Mouse (Mus musculus) erythroblast, adult 5-6 weeks (primary cell): ENCODE results near the gene Adam1b. TPM values are rescaled to one million over a fixed set of nuclear protein-coding genes. Genes with fewer than 3 reads are reported as not detected.

Experiments used
- ATAC-seq: replicated peaks from 2 replicates; pipeline ENCODE4 v1.8.0; 2016; ENCODE audit warnings: moderate number of reproducible peaks, mild to moderate bottlenecking, moderate TSS enrichment, inconsistent platforms; ENCODE audit not compliant: poor library complexity, low FRiP score, severe bottlenecking
- total RNA-seq, 2 experiments: library from RNA; stranded (forward) in 1 of 2; stranded (reverse) in 1 of 2; fragments of 150-400 nt in 1 of 2; fragments of 200-764, 138-1000 nt in 1 of 2; gene quantifications; 2 replicates each; pipeline versions ENCODE4 v1.2.3 to v1.2.4; 2015 to 2017; ENCODE audit warnings: low replicate concordance in 2 of 2

Adam1b gene
- not detected in 2 replicates for total RNA-seq (2015; ENCODE audit: low replicate concordance)
- not detected in 2 replicates for total RNA-seq (2017; ENCODE audit: low replicate concordance)

DNA sequence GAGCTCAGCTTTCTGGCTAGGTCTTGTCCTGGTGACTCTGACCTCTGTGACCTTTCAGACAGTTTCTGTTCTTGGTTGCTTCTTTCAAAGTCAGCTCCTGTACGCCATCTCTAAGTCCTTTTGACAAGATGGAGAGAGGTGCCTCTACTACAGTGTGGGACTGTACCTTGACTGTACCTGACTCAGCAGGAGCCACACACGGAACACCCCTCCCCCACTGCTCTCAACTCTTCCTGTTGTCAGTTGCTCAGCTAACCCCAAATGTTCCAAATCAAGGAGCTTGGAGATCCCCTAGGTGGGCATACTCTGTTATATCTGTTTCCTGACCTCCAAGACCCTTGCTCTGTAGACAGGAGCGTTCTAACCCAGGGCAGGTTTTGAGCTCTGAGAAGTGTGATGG, at the start of gene Adam1b:
Gene Adam1b (minus strand): TSS at position 205 of the 400 bp plus-strand sequence.
- no peak for ATAC-seq

DNA sequence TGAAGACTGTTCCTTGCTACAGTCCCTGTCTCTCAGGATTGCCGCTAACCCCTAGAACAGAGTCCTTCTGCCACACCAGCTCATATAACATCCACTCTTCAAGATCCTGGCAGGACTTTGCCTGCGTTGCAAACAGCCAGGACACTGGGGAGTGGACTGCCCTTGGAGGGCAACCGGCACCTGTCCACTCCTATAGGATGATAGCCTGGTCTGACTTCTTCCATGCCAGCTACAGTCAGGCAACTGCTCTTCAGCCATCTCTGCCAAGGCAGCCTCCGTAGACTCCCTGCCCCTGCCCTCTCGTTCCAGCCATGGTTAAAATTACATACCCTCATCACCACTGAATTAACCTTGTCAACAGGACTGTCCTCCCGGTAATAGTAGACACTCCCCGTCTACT, 46.0 kb upstream of the Adam1b start:
- no peak for ATAC-seq

DNA sequence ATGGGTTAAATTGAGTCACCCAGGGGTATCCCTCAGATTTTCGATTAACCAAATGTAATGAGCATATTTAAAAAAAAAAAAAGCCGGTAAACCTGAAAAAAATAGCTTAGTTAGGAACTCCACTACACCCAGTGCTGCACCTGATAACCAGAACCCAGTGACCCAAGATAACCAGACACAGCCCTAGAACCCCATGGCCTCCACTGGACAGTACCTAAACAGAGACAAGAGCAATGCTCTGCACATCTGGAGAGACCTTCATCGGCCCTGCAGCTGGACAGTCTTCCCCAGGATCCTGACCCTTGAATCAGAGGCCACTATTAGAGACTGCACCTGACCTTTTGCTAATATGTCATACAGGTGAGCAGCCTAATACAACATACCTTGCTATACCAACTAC, 43.8 kb upstream of the Adam1b start:
- no peak for ATAC-seq

DNA sequence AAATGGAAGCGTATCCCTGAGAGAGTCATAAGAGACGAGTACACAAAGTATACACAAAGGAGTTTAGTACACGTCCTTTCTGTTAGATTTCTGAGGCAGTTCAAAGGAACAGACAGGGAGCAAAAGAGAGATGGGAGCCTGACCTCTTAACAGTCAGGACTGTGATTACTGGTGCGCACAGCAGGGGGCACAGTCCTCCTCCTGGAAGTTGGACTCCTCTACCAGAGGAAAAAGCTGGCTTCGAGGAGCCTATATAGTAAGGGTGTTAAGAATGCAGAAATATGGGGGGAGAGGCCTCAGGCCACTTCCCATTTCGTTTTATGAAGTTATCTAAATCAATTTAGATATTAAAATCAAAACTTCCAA, 43.3 kb upstream of the Adam1b start:
- ATAC-seq: peak; percentile 63

DNA sequence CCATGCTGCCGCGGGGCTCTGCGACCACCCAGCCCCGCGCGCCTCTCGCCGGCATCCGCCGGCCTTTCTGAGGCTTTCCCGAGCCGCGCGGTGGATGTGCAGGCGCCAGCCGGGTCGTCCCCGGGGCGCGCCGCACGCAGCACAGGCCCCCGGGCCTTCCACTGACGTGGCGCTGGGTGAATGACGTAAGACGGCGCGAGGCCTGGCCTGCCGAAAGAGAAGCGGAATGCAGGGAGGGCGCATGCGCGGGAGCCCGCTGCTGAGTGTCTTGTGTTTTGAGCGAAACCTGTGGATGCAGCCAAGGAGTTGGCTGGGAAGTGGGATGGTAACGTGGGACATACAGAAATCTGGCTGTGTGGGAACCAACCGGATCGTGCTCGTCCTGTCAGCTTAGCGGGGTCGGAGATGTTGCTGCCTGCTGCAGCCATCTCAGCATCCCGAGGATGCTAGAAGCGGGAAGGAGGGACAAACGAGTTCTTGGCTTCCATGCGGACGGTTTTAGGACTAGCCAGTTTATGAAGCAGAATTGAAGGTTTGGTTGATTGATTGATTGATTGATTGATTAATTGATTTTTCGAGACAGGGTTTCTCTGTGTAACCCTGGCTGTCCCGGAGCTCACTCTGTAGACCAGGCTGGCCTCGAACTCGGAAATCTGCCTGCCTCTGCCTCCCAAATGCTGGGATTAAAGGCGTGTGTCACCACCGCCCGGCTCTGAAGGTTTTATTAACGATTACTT, 42.7 kb upstream of the Adam1b start, which contains the start of gene Mapkapk5:
Gene Mapkapk5 (minus strand): TSS at position 113 of the 737 bp plus-strand sequence.
- peak; percentile 94 for ATAC-seq

DNA sequence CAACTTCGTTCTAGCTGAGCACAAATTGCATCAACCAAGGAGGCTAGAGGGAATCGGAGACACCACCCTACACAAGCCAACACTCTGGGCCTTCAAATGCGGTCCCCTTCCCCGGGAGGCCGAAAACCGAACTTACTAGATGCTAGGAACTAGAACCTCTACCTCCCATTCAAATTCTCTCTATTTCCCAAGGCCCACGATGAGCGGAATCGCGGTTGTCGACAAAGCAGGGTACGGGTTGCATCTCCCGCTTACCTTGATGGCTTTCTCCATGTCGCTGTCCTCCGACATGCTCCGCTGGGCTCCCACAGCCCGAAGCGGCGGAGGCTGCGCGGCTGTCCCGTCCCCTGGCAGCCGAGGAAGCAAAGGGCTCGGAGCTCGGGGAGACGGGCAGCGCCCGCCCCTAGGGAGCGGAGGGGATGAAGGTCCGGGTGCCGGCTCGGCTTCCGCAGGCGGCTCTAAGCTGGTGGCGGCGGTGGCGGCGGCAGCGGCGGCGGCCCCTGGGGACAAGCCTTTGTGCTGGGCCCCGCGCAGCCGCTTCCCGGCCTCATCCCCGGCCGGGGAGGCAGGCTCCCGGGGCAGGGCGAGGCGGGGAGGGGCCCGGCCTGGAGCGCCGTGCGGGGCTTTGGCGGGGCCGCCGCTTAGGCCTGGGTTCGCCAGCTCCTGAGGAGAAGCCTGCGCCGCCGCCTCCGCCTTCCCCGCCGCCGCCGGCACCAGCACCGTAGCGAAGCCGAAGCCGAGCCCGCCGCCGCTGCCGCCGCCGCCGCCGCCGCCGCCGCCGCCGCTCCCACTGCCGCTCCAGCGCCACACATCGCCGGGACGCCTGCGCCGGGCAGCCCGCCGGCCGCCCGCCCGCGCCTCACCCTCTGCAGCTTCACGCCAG, 41.9 kb upstream of the Adam1b start, which contains the start of the genes Adam1a and Gm42878:
Gene Adam1a (minus strand): TSS at position 573 of the 883 bp plus-strand sequence.
Gene Gm42878 (minus strand): TSS at position 573 of the 883 bp plus-strand sequence.
- ATAC-seq: peak; percentile 35

DNA sequence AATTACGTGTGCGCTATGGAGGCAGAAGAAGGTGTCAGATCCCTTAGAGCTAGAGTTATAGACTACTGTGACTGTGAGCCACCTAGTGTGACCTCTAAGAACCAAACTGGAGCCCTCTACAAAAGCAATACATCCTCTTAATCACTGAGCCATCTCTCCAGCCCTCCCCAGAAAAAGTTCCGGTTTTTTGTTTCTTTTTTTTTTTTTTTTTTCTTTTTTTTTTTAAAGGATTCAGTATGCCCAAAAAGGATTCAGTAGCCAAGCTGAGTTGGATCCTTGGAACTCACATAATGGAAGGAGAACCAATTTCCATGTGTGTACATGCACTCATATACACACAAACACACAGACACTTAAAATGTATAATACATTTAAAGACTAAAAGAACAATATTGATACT, 40.1 kb upstream of the Adam1b start:
- ATAC-seq: no peak

DNA sequence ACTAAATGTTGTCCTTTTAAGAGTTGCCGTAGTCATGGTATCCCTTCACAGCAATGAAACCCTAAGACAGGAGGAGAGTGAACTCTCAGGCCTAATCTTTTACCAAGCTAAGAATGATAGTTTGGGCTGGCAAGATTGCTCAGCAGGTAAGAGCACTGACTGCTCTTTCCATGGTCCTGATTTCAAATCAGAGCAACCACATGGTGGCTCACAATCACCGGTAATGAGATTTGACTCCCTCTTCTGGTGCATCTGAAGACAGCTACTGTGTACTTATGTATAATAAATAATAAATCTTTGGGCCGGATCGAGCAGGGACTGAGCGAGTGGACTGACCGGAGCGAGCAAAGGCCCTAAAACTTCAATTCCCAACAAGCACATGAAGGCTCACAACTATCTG, 38.0 kb upstream of the Adam1b start:
- ATAC-seq: no peak

DNA sequence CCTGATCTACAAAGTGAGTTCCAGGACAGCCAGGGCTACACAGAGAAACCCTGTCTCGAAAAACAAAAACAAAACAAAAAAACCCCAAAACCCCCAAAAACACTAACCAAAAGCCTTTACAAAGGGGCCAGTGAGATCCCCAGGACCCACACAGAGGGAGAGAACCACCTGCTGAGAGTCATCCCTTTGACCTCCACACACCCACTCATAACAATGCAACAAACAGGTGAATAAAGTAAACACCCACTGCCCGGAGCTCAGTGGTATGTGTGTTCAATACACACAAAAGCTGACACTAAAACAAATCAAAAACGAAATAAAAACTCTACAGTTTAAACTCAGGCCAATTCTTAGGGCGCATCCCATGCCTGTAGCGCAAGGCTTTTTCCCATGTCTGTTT, 36.8 kb upstream of the Adam1b start:
- ATAC-seq: no peak

DNA sequence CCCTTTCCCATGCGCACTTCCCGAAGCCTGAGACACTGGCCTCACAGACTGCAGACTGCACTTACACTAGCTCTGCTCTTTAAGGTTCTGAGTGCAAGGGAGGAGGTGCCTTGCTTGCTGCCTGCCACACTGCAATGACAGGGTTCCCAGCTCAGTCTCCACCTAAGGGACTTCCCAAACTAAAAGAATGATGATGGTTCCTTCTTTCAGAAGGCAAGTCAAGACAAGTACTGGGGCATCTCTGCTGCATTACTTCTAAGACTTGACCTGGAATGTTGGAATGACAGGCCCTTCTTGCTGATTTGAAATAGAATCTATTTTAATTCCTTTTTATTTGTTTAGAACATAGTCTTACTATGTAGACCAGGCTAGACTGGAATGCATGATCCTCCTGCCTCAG, 34.4 kb upstream of the Adam1b start:
- no peak for ATAC-seq

DNA sequence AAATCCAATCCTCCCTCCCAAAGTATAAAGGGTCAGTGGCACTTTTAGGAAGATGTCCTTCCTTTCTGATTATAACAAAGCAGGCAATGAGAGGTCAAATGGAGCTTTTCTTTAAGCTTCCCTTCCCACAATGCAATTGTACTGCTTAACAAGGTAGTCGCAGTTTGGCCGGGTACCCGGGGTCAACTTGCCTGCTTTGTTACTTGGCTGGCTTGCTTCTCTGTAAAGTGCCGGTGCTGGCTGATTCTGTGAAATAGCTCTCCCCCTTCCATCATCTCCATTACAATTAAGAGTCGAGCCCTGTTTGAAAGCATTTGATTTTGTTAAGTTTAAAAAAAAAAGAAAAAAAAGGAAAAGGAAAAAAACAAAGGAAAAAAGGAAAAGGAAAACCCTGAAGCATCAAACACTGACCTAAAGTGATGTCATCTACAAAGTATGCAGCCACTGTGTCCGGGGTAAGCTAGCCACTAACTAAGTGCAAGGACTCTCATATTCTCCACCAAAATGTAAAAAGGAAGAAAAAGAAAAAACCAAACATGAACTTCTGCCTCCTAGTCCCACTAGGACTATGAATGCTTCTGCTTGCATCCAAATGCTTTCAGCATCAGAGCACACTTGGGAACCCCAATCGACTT, 33.8 kb upstream of the Adam1b start:
- ATAC-seq: no peak

DNA sequence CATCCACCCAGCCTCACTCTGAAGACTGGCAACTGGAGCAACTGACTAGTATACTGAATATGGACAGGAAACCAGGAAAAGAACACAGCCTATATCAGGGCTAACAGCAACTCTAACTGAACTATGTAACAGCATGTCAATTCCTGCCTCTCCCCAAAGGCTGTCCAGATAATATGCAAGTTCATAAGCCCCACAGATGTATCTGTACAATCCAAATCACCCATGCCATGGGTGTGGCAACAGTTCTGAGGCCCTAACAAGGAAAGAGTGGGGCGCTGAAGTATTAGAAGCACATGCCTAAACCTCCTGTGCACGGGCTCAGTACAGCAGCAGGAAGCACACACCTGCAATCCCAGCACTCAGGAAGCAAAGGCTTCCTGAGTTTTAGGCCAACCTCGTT, 31.9 kb upstream of the Adam1b start:
- ATAC-seq: no peak

DNA sequence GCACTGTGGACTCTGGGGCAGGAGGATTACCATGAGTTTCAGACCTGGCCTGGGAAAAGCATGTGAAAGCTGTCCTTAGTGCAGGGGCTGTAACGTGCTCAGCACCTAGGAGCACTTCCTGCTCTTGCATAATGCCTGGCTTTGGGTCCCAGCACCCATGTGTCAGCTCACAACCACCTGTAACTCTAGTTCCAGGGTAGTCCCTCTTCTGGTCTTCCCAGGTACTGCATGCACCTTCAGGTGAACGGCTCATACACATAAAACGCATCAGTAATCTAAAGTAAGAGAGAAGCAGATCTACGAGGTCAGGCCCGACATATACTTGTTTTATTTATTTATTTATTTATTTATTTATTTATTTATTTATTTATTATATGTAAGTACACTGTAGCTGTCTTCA, 31.3 kb upstream of the Adam1b start:
- peak; percentile 54 for ATAC-seq

DNA sequence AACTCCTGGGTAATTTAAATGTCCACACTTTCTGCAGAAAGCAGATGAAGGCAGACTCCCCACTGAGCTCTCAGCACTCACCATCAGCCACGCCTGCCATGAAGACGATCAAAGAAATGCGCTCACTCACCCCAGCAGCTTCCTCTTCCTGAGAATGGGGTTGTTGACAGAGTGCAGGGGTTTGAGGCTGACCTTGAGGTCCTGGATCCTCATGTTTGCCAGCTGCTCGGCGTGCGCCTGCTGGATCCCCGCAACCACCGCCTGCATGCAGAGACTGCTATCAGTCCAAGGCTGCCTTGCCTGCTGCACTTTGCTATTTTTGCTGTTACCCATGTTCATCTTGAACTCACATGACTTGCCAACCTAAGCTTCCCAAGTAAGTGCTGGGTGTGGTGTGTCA, 23.7 kb upstream of the Adam1b start:
- no peak for ATAC-seq

DNA sequence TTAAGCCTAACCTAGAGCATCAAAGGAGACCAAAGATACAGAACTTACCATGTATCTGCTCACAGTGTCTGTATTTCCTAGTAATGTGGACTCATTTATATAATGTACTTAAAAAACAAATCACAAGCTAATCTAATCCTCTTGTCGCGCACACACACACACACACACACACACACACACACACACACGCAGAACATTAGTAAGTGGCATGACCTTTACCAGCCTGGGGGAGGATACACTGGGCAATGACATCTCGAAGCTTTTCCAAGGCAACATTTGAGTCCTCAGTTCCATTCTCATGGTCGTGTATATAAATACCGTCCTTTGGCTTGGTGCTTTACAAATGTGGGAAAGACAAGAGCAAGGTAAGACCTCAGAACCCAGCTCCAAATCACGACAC, 23.3 kb upstream of the Adam1b start:
- ATAC-seq: no peak

DNA sequence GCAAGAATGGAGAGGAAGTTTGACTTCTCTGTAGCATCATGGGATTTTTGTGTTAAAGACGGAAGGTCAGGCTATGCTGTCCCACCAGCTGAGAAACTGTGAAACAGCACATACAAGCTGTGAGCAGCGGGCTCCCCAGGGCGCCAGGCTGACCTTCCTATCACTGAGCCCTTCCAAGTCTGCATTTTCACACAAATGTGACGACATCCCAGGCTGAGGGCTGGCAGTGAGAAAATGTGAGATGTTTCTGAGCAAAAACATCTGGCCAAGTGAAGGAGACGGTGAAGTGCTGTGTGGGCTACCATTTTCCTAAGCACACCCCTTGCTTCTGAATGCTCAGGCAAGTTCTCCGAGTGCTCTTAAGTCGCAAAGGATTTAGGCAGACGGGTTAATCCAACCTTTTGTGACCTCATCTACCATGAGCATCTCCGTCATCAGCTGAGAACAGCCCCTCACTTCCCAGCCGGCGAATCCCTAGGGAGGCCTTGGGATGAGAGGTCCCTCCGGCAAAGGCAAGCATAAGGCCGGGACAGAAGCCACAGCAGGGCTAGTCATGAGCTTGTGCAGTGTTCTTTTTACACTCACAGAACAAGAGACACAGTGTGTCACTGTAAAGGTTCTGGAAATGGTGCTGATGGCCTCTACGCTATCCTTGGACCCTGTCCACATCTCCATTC, 22.7 kb upstream of the Adam1b start:
- no peak for ATAC-seq

DNA sequence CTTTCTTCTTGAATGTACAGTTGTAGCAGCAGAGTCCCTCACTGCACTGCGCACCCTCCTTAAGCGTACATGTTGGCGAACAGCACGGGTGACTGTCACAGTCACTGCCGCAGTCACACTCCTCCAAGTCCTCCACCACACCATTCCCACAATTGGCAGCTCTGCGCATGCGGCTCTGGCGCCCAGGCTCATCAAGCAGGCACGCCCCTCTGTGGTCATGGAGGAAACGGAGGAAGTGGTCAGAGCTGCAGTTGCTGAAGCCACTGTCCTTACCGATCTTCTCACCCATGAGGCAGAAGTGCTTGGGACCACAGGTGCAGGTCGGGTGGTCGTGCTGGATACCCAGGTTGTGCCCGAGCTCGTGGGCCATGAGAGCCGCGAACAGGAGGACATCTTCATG, 16.5 kb upstream of the Adam1b start:
- peak; percentile 39; the same call in 1 of the 2 replicates for ATAC-seq

DNA sequence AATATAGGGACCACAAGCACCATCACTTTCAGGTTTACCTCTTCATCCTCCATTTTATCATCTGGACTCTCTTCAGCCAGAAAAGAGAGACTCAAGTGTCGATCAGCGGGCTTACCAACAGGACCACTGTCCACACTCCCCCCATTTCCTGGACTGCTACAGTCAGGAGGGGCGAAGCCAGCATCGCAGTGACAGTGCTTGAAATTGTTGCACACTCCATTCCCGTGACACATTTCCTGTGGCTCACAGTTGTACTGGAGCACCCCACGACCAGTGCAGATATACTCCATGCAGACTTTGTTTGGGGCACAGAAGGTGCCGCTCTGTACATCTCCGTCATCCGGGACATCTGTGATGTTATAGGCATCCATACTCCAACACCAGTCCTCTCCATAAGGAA, 15.7 kb upstream of the Adam1b start:
- ATAC-seq: no peak

DNA sequence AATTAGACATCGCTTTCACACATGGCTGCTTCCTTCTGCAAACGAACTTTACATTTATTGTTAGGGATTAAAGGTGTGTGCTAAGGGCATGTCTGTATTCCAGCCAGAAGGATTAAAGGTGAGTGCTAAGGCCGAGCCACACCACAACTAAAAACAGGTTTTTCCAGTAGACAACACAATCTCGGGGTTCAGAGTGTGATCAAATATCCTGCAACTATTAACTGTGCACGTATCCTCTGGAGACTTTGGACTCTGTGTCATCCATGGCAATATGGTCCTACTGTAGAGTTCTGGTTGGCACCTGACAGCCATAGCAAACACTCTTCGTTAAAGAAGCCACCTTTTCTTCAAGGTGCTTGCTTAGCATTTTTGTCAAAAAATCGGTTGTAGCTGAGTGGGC, 6.8 kb upstream of the Adam1b start:
- no peak for ATAC-seq

DNA sequence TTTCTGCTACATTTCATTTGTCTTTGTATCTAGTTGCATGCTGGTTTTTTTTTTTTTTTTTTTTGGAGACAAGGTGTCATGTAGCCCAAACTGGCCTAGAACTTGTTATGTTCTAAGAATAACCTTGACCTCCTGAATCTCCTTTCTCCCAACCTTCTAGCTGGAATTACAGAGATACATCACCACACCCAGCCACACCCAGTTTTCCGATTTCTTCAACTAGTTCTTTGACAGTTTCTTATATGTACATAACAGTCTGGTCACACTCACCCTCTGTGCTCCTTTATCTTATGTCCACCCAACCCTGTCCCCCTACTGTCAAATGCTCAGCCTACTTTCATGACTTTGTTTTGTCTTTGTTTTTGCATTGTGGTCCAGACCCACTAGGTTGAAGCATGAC, 3.6 kb upstream of the Adam1b start:
- ATAC-seq: no peak
